Mouse (Mus musculus) frontal cortex, postnatal 36 days (tissue): ENCODE measurements around the gene Olfr6.
"Not testable (repeated sequence)": the region's sequence is repeated elsewhere in the genome, so short reads cannot be mapped to it uniquely, and the experiment has no call there.

Experiments used
- DNase-seq, 2 experiments: peaks; one replicate each; pipeline ENCODE4 v3.0.0; 2022; ENCODE audit warnings: low spot score in 2 of 2

Olfr6 gene

GRCm38 (mm10) chr7:106963837-106964236 is at the start of gene Olfr6:
Gene Olfr6, minus strand, starts transcription at chr7:106963937.
- DNase-seq = no peak

DNA sequence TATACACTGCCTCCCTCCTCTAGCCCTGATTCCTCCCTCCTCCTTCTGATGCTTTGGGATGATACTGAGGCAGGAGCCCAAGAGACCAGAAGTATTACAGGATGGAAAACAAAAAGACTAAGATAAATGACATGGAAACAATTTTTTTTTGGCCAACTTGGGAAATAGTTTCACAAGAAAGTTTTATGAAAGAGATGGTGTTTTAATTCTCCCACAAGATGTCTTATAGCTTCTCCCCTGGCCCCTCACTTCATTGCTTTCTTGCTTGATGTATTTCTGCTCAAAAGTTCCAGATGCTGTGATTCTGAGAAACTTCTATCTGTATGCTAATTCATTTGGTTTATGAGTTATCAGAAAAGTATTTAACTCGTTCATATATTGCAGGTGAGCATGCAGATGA is 42.2 kb upstream of the Olfr6 start, which contains the start of gene Olfr2:
Gene Olfr2 (minus strand): TSS at position 101 of the 400 bp plus-strand sequence.
- no peak for DNase-seq

DNA sequence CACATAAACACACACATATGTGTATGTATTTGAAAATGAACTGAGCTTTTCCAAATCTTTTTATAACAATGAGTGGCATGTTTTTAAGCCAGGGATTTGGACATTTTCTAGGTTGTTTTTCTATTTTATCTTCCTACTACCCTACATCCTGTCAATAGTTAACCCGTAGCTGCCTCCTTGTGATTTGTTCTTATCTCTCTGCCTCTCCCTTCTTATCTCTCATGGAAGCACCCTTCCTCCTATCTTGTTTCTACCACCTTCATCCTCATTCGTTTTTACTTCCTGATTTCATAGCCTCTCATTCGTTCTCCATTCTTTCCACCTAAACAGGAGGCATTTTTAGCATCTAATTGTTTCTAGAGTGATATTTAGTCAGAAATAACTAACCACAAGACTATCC is 40.4 kb upstream of the Olfr6 start:
- DNase-seq = no peak

- DNase-seq = no peak
These were observed 37.1 kb upstream of the Olfr6 start for GRCm38 (mm10) chr7:107000798-107001197.

- DNase-seq = no peak
These were observed 21.5 kb upstream of the Olfr6 start for GRCm38 (mm10) chr7:106985236-106985635.

DNA sequence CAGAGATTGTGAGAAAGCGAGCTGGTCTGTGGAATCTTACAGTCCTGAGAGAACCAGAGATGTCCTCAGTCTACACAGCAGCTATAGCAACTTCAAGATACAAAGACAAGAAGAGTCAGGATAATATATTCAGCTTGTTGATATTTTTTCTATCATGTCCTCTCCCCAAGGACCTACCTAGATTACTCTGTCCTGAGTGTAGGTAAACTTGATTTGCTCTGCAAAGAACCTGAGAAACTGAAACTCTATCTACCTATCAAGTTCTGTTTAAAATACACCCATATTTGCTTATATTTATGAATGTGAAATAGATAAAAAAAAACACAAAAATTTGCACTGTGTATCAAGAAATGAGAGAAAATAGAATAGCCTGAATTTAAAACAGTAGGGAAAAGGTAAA is 11.6 kb upstream of the Olfr6 start, which contains the start of gene Olfr711:
Gene Olfr711 (minus strand): TSS at position 101 of the 400 bp plus-strand sequence.
- no peak for DNase-seq

GRCm38 (mm10) chr7:106967503-106967902 is 3.8 kb upstream of the Olfr6 start:
- DNase-seq = not testable (repeated sequence)

DNA sequence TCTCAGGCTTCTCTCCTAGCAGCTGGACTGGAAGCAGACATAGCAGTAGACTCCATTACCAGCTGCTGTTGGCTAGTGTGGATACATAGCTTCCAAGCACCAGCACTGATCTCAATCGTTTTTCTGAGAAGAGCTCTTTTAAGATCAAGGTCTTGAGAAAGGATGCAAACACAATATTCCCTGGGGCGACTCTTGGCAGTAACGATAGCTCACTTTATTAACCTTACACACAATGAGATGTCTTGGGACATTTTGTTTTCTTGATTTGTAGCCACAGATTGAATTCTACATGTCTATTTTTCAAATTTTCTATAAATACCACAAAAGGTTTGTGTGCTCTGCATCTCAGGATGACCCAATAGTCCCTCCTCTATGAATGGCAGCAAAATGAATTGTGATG is 15.5 kb downstream of the Olfr6 start, which contains the start of gene Olfr710:
Gene Olfr710 (minus strand): TSS at position 101 of the 400 bp plus-strand sequence.
- no peak for DNase-seq

DNA sequence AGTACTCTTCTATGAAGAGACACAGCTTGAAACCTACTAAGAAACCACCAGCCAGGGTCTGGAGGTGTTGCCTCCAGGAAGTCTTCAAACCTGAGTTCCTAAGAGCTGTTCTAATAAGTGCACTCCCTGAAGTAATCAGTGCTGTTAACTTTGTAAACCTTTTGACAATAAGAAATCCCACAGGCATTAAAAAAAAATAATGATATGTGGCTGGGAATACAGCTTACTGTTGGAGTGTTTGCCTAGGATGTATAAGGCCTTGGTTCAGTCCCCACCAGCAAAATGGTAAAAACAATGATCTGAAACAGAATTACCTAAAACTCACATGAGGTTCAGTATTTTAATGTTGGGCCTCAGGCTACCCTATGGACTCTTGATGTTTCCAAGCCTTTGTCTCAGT is 31.6 kb downstream of the Olfr6 start, which contains the start of gene Olfr709-ps1:
Gene Olfr709-ps1 (minus strand): TSS at position 101 of the 400 bp plus-strand sequence.
- DNase-seq = no peak

DNA sequence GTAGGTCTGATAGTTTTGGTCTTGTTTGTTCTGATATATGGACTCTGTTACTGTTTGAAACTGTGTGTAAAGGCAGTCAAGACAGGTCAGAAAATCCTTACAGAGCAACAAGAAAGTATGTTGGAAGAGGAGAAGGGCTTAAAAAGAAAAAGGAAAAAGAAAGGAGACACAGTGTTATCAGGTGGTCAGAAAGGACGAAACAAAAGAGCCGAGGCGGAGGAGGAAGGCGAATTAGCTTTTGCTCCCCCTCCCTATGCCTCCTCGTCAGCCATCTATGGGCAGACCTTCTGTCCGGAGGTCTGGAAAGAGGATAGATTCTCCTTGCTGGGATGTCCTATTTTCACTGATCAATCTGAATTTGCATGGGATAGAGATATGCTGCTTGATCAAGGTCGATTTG is 42.8 kb downstream of the Olfr6 start:
- peak in 1 of 2 experiments; percentile 1 for DNase-seq

- no peak for DNase-seq
These were observed 56.1 kb downstream of the Olfr6 start, which contains the start of gene Olfr1532-ps1 for GRCm38 (mm10) chr7:106907676-106908075. Gene Olfr1532-ps1, plus strand, starts transcription at chr7:106908001.
